Mouse (Mus musculus): ENCODE results near the gene Sema6d. TPM values are rescaled to one million over a fixed set of nuclear protein-coding genes. Genes with fewer than 3 reads are reported as not detected.
A peak's percentile ranks its signal among the peaks of the same experiment; 100 is the strongest.

The Sema6d gene
- polyA plus RNA-seq, 1 experiment from 2014 or later, result 19.0 TPM

DNA sequence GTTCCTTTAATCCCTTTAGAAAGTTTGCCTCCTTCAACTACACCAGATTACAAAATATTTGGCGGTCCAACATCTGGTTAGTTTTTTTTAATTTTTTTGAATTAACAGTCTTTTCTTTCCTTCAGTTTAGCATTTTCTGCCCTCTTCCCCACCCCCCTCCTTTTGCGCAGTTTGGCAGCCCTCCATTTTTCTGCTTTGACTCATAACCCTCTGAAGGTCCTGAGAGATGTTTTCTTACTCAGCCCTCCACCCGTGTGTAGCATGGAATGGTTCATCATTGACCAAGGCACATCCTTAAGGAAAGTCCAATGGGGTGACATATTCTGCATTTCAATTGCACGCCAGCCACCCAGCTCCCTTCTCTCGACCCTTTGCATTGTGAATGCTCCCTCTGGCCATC lies 570.9 kb downstream of the Sema6d start:
- H3K36me3 ChIP-seq (ENCODE audit: control insufficient read depth, insufficient read depth, low read length), result peaks cover 43% of the 10 kb centered on the region
- no peaks in the 10 kb centered on the region for H3K27me3 ChIP-seq (ENCODE audit: control insufficient read depth, insufficient read depth, low read depth, low read length)
- H3K4me2 ChIP-seq (ENCODE audit: low read depth, low read length), result no peak overlapping the region
- ATAC-seq (ENCODE audit: low read depth), result no peak
- no peak overlapping the region for H3K27ac ChIP-seq (ENCODE audit: low read length)
- 78% methylated on average over 5 of the region's 5 CpGs for WGBS
- no peak overlapping the region for H3K4me3 ChIP-seq (ENCODE audit: low read length)
- H3K4me1 ChIP-seq (replicated peaks; ENCODE audit: control insufficient read depth, insufficient read depth, low read length), result no peaks in the 10 kb centered on the region
- H3K9ac ChIP-seq (ENCODE audit: low read length), result no peak overlapping the region
- H3K9me3 ChIP-seq (ENCODE audit: control insufficient read depth, low read length), result no peaks in the 10 kb centered on the region

DNA sequence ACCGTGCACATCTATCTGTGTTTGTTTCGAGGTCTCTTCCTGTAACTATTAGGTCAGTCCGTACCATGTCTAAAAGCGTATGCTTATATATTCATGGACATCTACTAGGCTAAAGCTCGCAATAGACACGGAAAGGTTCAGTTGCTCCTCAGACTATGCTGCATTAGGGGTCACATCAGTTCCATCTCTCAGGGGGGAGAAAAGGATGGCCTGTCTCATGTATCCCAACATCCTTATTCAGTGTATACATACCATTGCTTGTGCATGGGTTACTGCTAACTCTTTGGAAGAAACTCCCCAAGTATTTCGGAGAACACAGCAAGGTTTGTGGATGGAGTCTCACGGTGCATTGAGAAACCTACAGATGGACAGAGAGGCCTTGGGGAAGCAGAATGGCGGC lies 571.5 kb downstream of the Sema6d start:
- Histone ChIP-seq H3K4me1 (replicated peaks; ENCODE audit: control insufficient read depth, insufficient read depth, low read length) (no peaks in the 10 kb centered on the region), H3K9me3 (ENCODE audit: control insufficient read depth, low read length) (no peaks in the 10 kb centered on the region), H3K36me3 (ENCODE audit: control insufficient read depth, insufficient read depth, low read length) (peaks cover 44% of the 10 kb centered on the region), H3K27me3 (ENCODE audit: control insufficient read depth, insufficient read depth, low read depth, low read length) (no peaks in the 10 kb centered on the region), H3K4me3 (ENCODE audit: low read length) (no peak overlapping the region), H3K4me2 (ENCODE audit: low read depth, low read length) (no peak overlapping the region), H3K9ac (ENCODE audit: low read length) (no peak overlapping the region), H3K27ac (ENCODE audit: low read length) (no peak overlapping the region)
- WGBS, result 89% methylated on average over 9 of the region's 9 CpGs
- ATAC-seq (ENCODE audit: low read depth), result no peak

DNA sequence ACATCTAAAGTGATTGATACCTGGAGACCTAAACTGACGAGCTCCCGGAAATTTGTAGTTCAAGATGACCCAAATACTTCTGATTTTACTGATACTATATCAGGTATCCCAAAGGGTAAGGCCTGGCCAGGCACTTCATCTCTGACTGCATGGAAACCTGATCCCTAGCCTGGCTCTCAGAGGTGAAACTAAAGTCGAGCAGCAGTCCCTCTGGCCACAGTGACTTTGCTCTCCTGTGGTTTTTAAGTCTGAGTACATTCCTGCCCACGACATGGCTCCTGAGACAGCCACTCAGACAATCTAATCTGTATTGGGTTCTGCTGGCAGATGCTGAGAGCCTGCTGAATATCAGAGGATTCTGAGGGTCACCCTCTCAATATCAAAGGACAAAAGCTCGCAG lies 572.5 kb downstream of the Sema6d start:
- 32% methylated on average over 5 of the region's 5 CpGs for WGBS

DNA sequence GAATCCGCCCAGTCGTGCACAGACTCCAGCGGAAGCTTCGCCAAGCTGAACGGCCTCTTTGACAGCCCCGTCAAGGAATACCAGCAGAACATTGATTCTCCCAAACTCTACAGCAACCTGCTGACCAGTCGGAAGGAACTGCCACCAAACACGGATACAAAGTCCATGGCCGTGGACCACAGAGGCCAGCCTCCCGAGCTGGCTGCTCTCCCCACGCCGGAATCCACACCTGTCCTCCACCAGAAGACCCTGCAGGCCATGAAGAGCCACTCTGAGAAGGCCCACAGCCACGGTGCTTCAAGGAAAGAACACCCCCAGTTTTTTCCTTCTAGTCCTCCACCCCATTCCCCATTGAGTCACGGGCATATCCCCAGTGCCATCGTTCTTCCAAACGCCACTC lies 574.4 kb downstream of the Sema6d start:
- no peaks in the 10 kb centered on the region for H3K4me1 ChIP-seq (replicated peaks; ENCODE audit: control insufficient read depth, insufficient read depth, low read length)
- no peaks in the 10 kb centered on the region for H3K9me3 ChIP-seq (ENCODE audit: control insufficient read depth, low read length)
- H3K4me2 ChIP-seq (ENCODE audit: low read depth, low read length), result no peak overlapping the region
- WGBS, result 95% methylated on average over 16 of the region's 16 CpGs
- H3K4me3 ChIP-seq (ENCODE audit: low read length), result no peak overlapping the region
- no peak overlapping the region for H3K27ac ChIP-seq (ENCODE audit: low read length)
- no peaks in the 10 kb centered on the region for H3K27me3 ChIP-seq (ENCODE audit: control insufficient read depth, insufficient read depth, low read depth, low read length)
- H3K36me3 ChIP-seq (ENCODE audit: control insufficient read depth, insufficient read depth, low read length), result peaks cover 23% of the 10 kb centered on the region
- H3K9ac ChIP-seq (ENCODE audit: low read length), result no peak overlapping the region
- ATAC-seq (ENCODE audit: low read depth), result no peak

More for the DNA sequence above, 572.5 kb downstream of the Sema6d start:
- H3K9me3 ChIP-seq (ENCODE audit: control insufficient read depth, low read length), result no peaks in the 10 kb centered on the region
- no peak overlapping the region for H3K9ac ChIP-seq (ENCODE audit: low read length)
- H3K4me3 ChIP-seq (ENCODE audit: low read length), result no peak overlapping the region
- no peaks in the 10 kb centered on the region for H3K4me1 ChIP-seq (replicated peaks; ENCODE audit: control insufficient read depth, insufficient read depth, low read length)
- H3K36me3 ChIP-seq (ENCODE audit: control insufficient read depth, insufficient read depth, low read length), result peaks cover 40% of the 10 kb centered on the region
- H3K27ac ChIP-seq (ENCODE audit: low read length), result no peak overlapping the region
- no peak overlapping the region for H3K4me2 ChIP-seq (ENCODE audit: low read depth, low read length)
- no peaks in the 10 kb centered on the region for H3K27me3 ChIP-seq (ENCODE audit: control insufficient read depth, insufficient read depth, low read depth, low read length)
- no peak for ATAC-seq (ENCODE audit: low read depth)

DNA sequence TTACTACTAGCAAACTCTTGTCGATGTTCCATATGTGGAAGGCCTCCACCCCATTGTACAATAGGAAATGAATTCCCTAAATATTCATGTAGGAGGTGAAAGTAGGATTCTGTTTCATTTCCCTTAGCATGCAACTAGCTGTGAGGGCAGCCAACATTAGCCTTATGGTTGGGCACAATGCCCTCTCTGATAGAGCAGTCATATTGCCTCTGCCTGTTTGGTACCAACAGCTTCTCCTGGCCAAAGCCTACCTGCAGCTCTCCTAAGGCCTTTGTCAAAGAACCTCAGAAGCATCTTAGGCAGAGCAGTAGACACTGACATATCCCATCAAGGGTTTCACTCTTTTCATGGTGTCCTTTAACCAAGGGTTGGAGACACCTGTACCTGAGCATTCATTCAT lies 578.7 kb downstream of the Sema6d start:
- Histone ChIP-seq H3K27me3 (ENCODE audit: control insufficient read depth, insufficient read depth, low read depth, low read length) (no peaks in the 10 kb centered on the region), H3K9me3 (ENCODE audit: control insufficient read depth, low read length) (no peaks in the 10 kb centered on the region), H3K4me1 (replicated peaks; ENCODE audit: control insufficient read depth, insufficient read depth, low read length) (no peaks in the 10 kb centered on the region), H3K9ac (ENCODE audit: low read length) (no peak overlapping the region), H3K36me3 (ENCODE audit: control insufficient read depth, insufficient read depth, low read length) (peaks cover 16% of the 10 kb centered on the region), H3K27ac (ENCODE audit: low read length) (no peak overlapping the region), H3K4me2 (ENCODE audit: low read depth, low read length) (no peak overlapping the region), H3K4me3 (ENCODE audit: low read length) (no peak overlapping the region)
- no peak for ATAC-seq (ENCODE audit: low read depth)
- WGBS, result 88% methylated on average over 1 of the region's 1 CpGs

DNA sequence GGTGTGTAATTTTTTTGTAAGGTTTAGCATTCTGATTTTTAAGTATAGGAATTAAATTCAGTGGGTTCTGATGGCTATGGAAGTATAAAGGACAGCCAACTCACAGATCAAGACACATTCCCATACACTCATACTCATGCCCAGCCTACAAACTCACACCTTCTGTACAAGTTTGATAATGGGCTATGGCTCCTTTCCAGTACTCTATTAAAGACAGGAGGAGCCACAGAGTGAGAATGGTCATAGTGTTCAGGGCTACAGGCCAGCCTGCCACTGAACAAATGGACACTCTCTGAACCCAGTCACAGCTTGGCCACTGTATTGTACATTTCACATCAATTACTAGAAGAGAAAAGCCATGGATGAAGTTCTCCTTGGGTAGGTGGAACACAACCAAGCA lies 583.3 kb downstream of the Sema6d start:
- no peaks in the 10 kb centered on the region for H3K36me3 ChIP-seq (ENCODE audit: control insufficient read depth, insufficient read depth, low read length)
- no peak overlapping the region for H3K27ac ChIP-seq (ENCODE audit: low read length)
- H3K27me3 ChIP-seq (ENCODE audit: control insufficient read depth, insufficient read depth, low read depth, low read length), result no peaks in the 10 kb centered on the region
- H3K4me1 ChIP-seq (replicated peaks; ENCODE audit: control insufficient read depth, insufficient read depth, low read length), result no peaks in the 10 kb centered on the region
- no peak overlapping the region for H3K4me3 ChIP-seq (ENCODE audit: low read length)
- ATAC-seq (ENCODE audit: low read depth), result no peak
- no peaks in the 10 kb centered on the region for H3K9me3 ChIP-seq (ENCODE audit: control insufficient read depth, low read length)
- H3K4me2 ChIP-seq (ENCODE audit: low read depth, low read length), result no peak overlapping the region
- H3K9ac ChIP-seq (ENCODE audit: low read length), result no peak overlapping the region

DNA sequence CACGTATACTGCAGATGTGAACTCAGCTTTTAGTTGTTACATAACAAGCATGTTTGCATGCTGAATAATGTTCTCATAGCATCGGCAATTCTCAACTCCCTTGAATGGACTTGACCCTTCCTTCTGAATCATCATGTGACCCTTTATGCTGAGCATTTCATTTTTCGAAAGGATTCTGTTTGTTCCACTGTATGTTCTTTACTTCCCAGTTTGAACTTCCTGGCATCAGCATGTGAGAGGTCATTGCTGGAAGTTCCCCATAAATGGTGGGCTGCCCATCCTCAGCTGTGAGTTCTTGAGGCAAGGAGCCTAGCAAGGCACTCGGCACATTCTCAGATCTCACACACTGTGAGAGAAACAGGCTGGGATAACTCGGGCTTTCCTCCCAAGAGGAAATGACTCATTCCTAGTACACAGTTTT lies 594.7 kb downstream of the Sema6d start:
- H3K27ac ChIP-seq (ENCODE audit: low read length), result no peak overlapping the region
- WGBS, result 60% methylated on average over 5 of the region's 5 CpGs
- no peak for ATAC-seq (ENCODE audit: low read depth)

DNA sequence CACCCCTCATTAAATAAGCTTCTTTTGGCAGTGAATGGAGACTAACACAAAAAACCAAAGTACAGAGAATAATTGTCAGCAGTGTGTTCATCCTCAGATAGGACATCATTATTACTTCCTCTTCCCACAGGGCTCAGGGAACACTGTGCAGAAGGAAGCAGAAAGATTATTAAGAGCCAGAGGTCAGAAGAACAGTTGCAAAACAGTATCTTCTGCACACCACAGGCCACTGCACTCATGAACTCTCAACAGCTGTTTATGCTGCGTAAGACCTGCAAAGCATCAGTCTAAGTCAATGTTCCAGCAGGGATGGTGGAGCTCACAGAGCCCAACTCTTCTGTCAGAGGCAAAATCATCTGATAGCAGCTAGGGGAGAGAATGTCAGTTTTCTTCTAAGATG lies 600.6 kb downstream of the Sema6d start:
- no peaks in the 10 kb centered on the region for H3K9me3 ChIP-seq (ENCODE audit: control insufficient read depth, low read length)
- H3K9ac ChIP-seq (ENCODE audit: low read length), result no peak overlapping the region
- WGBS, result 83% methylated on average over 1 of the region's 1 CpGs
- H3K36me3 ChIP-seq (ENCODE audit: control insufficient read depth, insufficient read depth, low read length), result no peaks in the 10 kb centered on the region
- no peaks in the 10 kb centered on the region for H3K27me3 ChIP-seq (ENCODE audit: control insufficient read depth, insufficient read depth, low read depth, low read length)
- no peak overlapping the region for H3K4me3 ChIP-seq (ENCODE audit: low read length)
- H3K4me1 ChIP-seq (replicated peaks; ENCODE audit: control insufficient read depth, insufficient read depth, low read length), result no peaks in the 10 kb centered on the region
- no peak overlapping the region for H3K4me2 ChIP-seq (ENCODE audit: low read depth, low read length)
- no peak overlapping the region for H3K27ac ChIP-seq (ENCODE audit: low read length)
- no peak for ATAC-seq (ENCODE audit: low read depth)

More for the DNA sequence above, 594.7 kb downstream of the Sema6d start:
- Histone ChIP-seq H3K9me3 (ENCODE audit: control insufficient read depth, low read length) (no peaks in the 10 kb centered on the region), H3K27me3 (ENCODE audit: control insufficient read depth, insufficient read depth, low read depth, low read length) (no peaks in the 10 kb centered on the region), H3K4me1 (replicated peaks; ENCODE audit: control insufficient read depth, insufficient read depth, low read length) (no peaks in the 10 kb centered on the region), H3K9ac (ENCODE audit: low read length) (no peak overlapping the region), H3K36me3 (ENCODE audit: control insufficient read depth, insufficient read depth, low read length) (no peaks in the 10 kb centered on the region), H3K4me3 (ENCODE audit: low read length) (no peak overlapping the region), H3K4me2 (ENCODE audit: low read depth, low read length) (no peak overlapping the region)

DNA sequence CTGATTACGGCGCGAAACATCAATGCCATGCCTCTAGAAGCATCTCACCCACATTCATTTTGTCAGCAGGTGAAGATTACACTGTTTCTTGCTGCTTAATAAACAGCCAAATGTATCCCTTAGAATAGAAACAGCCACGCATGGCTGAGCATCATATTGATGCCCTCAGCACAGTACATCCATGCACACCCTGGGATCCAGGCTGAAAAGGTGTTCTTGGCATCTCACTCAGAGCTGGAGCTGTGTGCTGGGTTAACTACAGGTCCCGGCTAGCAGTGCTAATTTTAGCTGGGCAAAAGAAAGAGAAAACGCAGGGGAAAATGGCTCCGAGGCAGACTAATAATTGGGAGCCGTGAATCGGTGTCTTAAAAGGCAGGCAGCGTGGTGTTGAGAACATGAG lies 612.9 kb downstream of the Sema6d start:
- Histone ChIP-seq H3K27me3 (ENCODE audit: control insufficient read depth, insufficient read depth, low read depth, low read length) (no peaks in the 10 kb centered on the region), H3K4me3 (ENCODE audit: low read length) (no peak overlapping the region), H3K36me3 (ENCODE audit: control insufficient read depth, insufficient read depth, low read length) (no peaks in the 10 kb centered on the region), H3K27ac (ENCODE audit: low read length) (no peak overlapping the region), H3K9me3 (ENCODE audit: control insufficient read depth, low read length) (no peaks in the 10 kb centered on the region), H3K9ac (ENCODE audit: low read length) (no peak overlapping the region), H3K4me2 (ENCODE audit: low read depth, low read length) (no peak overlapping the region), H3K4me1 (replicated peaks; ENCODE audit: control insufficient read depth, insufficient read depth, low read length) (no peaks in the 10 kb centered on the region; the same call in 1 of the 2 replicates)
- WGBS, result 91% methylated on average over 10 of the region's 10 CpGs
- ATAC-seq (ENCODE audit: low read depth), result no peak

DNA sequence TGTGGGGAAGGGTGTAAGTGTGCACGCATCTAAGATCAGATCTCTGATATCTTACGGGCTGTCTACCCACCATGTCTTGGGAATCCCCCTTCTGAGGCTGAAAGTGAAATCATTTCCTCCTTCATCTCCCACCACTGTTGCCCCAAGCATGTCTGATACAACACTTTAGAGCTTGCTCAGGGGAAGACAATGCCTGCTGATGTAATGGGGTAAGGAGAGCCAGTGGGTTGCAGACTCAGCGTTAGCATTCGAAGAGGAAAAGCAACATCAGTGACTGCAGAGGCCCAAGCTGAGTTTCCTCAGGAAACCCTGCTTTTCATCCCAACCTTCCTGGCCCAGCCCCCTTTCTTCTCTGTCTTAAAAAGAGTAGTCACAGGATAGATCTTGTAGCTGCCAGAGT lies 615.2 kb downstream of the Sema6d start:
- Histone ChIP-seq H3K27me3 (ENCODE audit: control insufficient read depth, insufficient read depth, low read depth, low read length) (no peaks in the 10 kb centered on the region), H3K27ac (ENCODE audit: low read length) (peak overlapping the region; percentile 40; the same call in 1 of the 2 replicates), H3K9ac (ENCODE audit: low read length) (no peak overlapping the region), H3K9me3 (ENCODE audit: control insufficient read depth, low read length) (no peaks in the 10 kb centered on the region), H3K4me3 (ENCODE audit: low read length) (no peak overlapping the region), H3K4me2 (ENCODE audit: low read depth, low read length) (no peak overlapping the region), H3K4me1 (replicated peaks; ENCODE audit: control insufficient read depth, insufficient read depth, low read length) (no peaks in the 10 kb centered on the region; the same call in 1 of the 2 replicates), H3K36me3 (ENCODE audit: control insufficient read depth, insufficient read depth, low read length) (no peaks in the 10 kb centered on the region)
- peak; percentile 65 for ATAC-seq (ENCODE audit: low read depth)
- WGBS, result 68% methylated on average over 4 of the region's 4 CpGs

All from lung, embryonic 16.5 days (tissue).